Mouse (Mus musculus) MEL (cell line): ENCODE data around the gene Adamtsl3. TPM values are rescaled to one million over a fixed set of nuclear protein-coding genes. Genes with fewer than 3 reads are reported as not detected.

ENCODE experiments used
- DNase-seq: peaks from one replicate; pipeline ENCODE4 v3.0.0; 2011; ENCODE audit warnings: low read depth, low spot score
- H3K27ac ChIP-seq: 2 replicates; pipeline ENCODE4 v1.5.1; 2012; ENCODE audit warnings: low read depth, mild to moderate bottlenecking, control low read depth, low read length, moderate library complexity; ENCODE audit not compliant: control insufficient read depth
- H3K27me3 ChIP-seq, 2 experiments: fragments of 150-350 bp in 1 of 2; sonication (generic) in 1 of 2; 2 replicates each; pipeline ENCODE4 v1.6.1; 2012; ENCODE audit warnings: low read length in 2 of 2, mild to moderate bottlenecking in 2 of 2, improper control_type of control experiment in 1 of 2, moderate library complexity in 1 of 2; ENCODE audit not compliant: insufficient read depth in 2 of 2, control insufficient read depth in 1 of 2
- H3K36me3 ChIP-seq, 2 experiments: 2 replicates each; pipeline ENCODE4 v1.6.1; 2012 to 2014; ENCODE audit warnings: low read length in 2 of 2, improper control_type of control experiment in 1 of 2, inconsistent platforms in 1 of 2, mild to moderate bottlenecking in 1 of 2; ENCODE audit not compliant: insufficient read depth in 2 of 2, control insufficient read depth in 1 of 2
- H3K4me1 ChIP-seq, 2 experiments: fragments of 150-350 bp in 1 of 2; sonication (generic) in 1 of 2; 2 replicates each; pipeline ENCODE4 v1.6.1; 2012; ENCODE audit warnings: low read length in 2 of 2, improper control_type of control experiment in 1 of 2, mild to moderate bottlenecking in 1 of 2; ENCODE audit not compliant: insufficient read depth in 2 of 2, control insufficient read depth in 1 of 2
- H3K4me3 ChIP-seq, 2 experiments: fragments of 150-350 bp in 1 of 2; sonication (generic) in 1 of 2; 2 replicates each; pipeline ENCODE4 v1.5.1; 2012; ENCODE audit warnings: low read depth in 2 of 2, low read length in 2 of 2, mild to moderate bottlenecking in 2 of 2, moderate library complexity in 2 of 2, control low read depth in 1 of 2, improper control_type of control experiment in 1 of 2; ENCODE audit not compliant: control insufficient read depth in 1 of 2, insufficient read depth in 1 of 2
- H3K79me2 ChIP-seq: 2 replicates; pipeline ENCODE4 v1.6.1; 2012; ENCODE audit warnings: mild to moderate bottlenecking, low read length, moderate library complexity; ENCODE audit not compliant: control insufficient read depth, poor library complexity, insufficient read depth
- H3K9ac ChIP-seq: 2 replicates; pipeline ENCODE4 v1.6.1; 2012; ENCODE audit warnings: low read depth, mild to moderate bottlenecking, control low read depth, low read length, moderate library complexity; ENCODE audit not compliant: control insufficient read depth, poor library complexity, severe bottlenecking
- H3K9me3 ChIP-seq: fragments of 150-350 bp; sonication (generic); replicated peaks from 2 replicates; pipeline ENCODE4 v1.6.1; 2012; ENCODE audit warnings: mild to moderate bottlenecking, low read length, improper control_type of control experiment, moderate library complexity; ENCODE audit not compliant: insufficient read depth
- BHLHE40 ChIP-seq: IDR thresholded peaks from 2 replicates; pipeline ENCODE4 v1.6.1; 2012; ENCODE audit warnings: low read depth, mild to moderate bottlenecking, inconsistent platforms, low read length, improper control_type of control experiment, borderline replicate concordance
- CHD2 ChIP-seq: IDR thresholded peaks from 2 replicates; pipeline ENCODE4 v1.6.1; 2011; ENCODE audit warnings: low read length, improper control_type of control experiment
- CTCF ChIP-seq, 3 experiments: IDR thresholded peaks in 2 of 3; conservative IDR thresholded peaks in 1 of 3; 2 replicates each; pipeline ENCODE4 v1.5.1; 2011 to 2012; ENCODE audit warnings: low read length in 3 of 3, low read depth in 2 of 3, mild to moderate bottlenecking in 2 of 3, improper control_type of control experiment in 1 of 3, inconsistent platforms in 1 of 3, mixed read lengths in 1 of 3, moderate library complexity in 1 of 3; ENCODE audit not compliant: control insufficient read depth in 1 of 3, insufficient read depth in 1 of 3, poor library complexity in 1 of 3, severe bottlenecking in 1 of 3
- ELF1 ChIP-seq: IDR thresholded peaks from 2 replicates; pipeline ENCODE4 v1.6.1; 2014; ENCODE audit warnings: low read depth, mild to moderate bottlenecking, inconsistent platforms, low read length, improper control_type of control experiment, moderate library complexity
- EP300 ChIP-seq, 2 experiments: IDR thresholded peaks; 2 replicates each; pipeline ENCODE4 v1.6.1; 2011; ENCODE audit warnings: improper control_type of control experiment in 2 of 2, low read length in 2 of 2, low read depth in 1 of 2, mild to moderate bottlenecking in 1 of 2
- GATA1 ChIP-seq: IDR thresholded peaks from 2 replicates; pipeline ENCODE4 v1.6.1; 2011; ENCODE audit warnings: low read depth, low read length, improper control_type of control experiment
- HCFC1 ChIP-seq: IDR thresholded peaks from 2 replicates; pipeline ENCODE4 v1.6.1; 2012; ENCODE audit warnings: low read depth, mild to moderate bottlenecking, inconsistent platforms, low read length, improper control_type of control experiment, moderate library complexity
- MAZ ChIP-seq: IDR thresholded peaks from 2 replicates; pipeline ENCODE4 v1.6.1; 2012; ENCODE audit warnings: low read depth, mild to moderate bottlenecking, inconsistent platforms, low read length, improper control_type of control experiment
- MEF2A ChIP-seq: IDR thresholded peaks from 2 replicates; pipeline ENCODE4 v1.6.1; 2014; ENCODE audit warnings: low read depth, mild to moderate bottlenecking, inconsistent platforms, low read length, improper control_type of control experiment; ENCODE audit not compliant: poor library complexity, insufficient replicate concordance, severe bottlenecking; ENCODE audit errors: extremely low read depth
- MYB ChIP-seq: IDR thresholded peaks from 2 replicates; pipeline ENCODE4 v1.6.1; 2011; ENCODE audit warnings: mild to moderate bottlenecking, low read depth, low read length, improper control_type of control experiment
- MYC ChIP-seq: IDR thresholded peaks from 2 replicates; pipeline ENCODE4 v1.6.1; 2011; ENCODE audit warnings: low read depth, mild to moderate bottlenecking, low read length, improper control_type of control experiment, moderate library complexity
- NELFE ChIP-seq: IDR thresholded peaks from 2 replicates; pipeline ENCODE4 v1.6.1; 2011; ENCODE audit warnings: low read depth, low read length, improper control_type of control experiment
- RAD21 ChIP-seq: IDR thresholded peaks from 2 replicates; pipeline ENCODE4 v1.6.1; 2011; ENCODE audit warnings: mild to moderate bottlenecking, low read depth, low read length, improper control_type of control experiment
- SMC3 ChIP-seq: IDR thresholded peaks from 2 replicates; pipeline ENCODE4 v1.6.1; 2011; ENCODE audit warnings: low read depth, low read length, improper control_type of control experiment
- TBP ChIP-seq: IDR thresholded peaks from 2 replicates; pipeline ENCODE4 v1.8.0; 2011; ENCODE audit warnings: low read depth, low read length, improper control_type of control experiment
- TCF12 ChIP-seq: IDR thresholded peaks from 2 replicates; pipeline ENCODE4 v1.6.1; 2014; ENCODE audit warnings: low read depth, mild to moderate bottlenecking, inconsistent platforms, low read length, improper control_type of control experiment, moderate library complexity
- UBTF ChIP-seq: IDR thresholded peaks from 2 replicates; pipeline ENCODE4 v1.6.1; 2012; ENCODE audit warnings: low read depth, mild to moderate bottlenecking, inconsistent platforms, low read length, improper control_type of control experiment, moderate library complexity, borderline replicate concordance; ENCODE audit not compliant: insufficient read depth
- USF2 ChIP-seq, 2 experiments: IDR thresholded peaks; 2 replicates each; pipeline ENCODE4 v1.6.1; 2011 to 2012; ENCODE audit warnings: improper control_type of control experiment in 2 of 2, low read length in 2 of 2, borderline replicate concordance in 1 of 2, inconsistent platforms in 1 of 2, low read depth in 1 of 2, mild to moderate bottlenecking in 1 of 2; ENCODE audit not compliant: insufficient read depth in 1 of 2
- ZNF384 ChIP-seq: IDR thresholded peaks from 2 replicates; pipeline ENCODE4 v1.6.1; 2012; ENCODE audit warnings: low read depth, mild to moderate bottlenecking, inconsistent platforms, low read length, improper control_type of control experiment
- polyA plus RNA-seq, 2 experiments: library from polyadenylated mRNA; stranded (reverse) in 1 of 2; unstranded in 1 of 2; fragments of >175 nt in 1 of 2; fragments of >200 nt in 1 of 2; gene quantifications; 2 replicates each; pipeline versions ENCODE4 v1.2.1 to v1.2.4; 2012; ENCODE audit warnings: low replicate concordance in 2 of 2, low read depth in 1 of 2; ENCODE audit not compliant: insufficient read length in 2 of 2, insufficient read depth in 1 of 2, missing spikeins in 1 of 2
- total RNA-seq: library from RNA; depleted of rRNA; stranded (reverse); fragments of 300-350 nt; gene quantifications from 2 replicates; pipeline ENCODE4 v1.2.3, GENCODE M21; 2012

Gene Adamtsl3
- total and polyA plus RNA-seq, 3 experiments: not detected

DNA sequence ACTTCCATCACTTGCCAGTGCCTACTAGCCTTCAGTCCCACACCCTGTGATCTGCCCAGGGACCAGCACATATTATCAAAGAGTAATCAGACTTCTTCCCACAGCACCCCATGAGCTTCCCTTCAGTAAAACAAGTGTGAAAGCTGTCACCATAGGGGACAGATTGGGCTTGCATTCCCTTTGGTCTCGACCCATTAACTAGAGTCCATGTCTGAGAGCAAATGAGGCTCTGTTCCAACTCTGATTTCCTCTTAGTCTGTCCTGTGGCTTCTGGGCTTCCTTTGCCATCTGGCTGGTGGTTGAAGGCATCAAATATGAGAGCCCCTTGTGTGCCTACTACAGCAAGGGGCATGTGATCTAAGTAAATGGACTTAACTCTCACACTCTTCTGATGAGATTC lies 237.5 kb downstream of the Adamtsl3 start:
- no peak for TF ChIP-seq BHLHE40
- TF ChIP-seq ELF1: no peak
- no peak for TF ChIP-seq CTCF (IDR thresholded peaks at IDR 0.05 in 2 of 3, conservative IDR thresholded peaks at IDR 0.05 in 1 of 3; ENCODE audit: control insufficient read depth in 1 of 3, insufficient read depth in 1 of 3, low read depth in 2 of 3, low read length in 3 of 3, poor library complexity in 1 of 3, severe bottlenecking in 1 of 3)
- no peak for TF ChIP-seq EP300 (IDR thresholded peaks at IDR 0.05; ENCODE audit: low read depth in 1 of 2, low read length in 2 of 2)
- no peak for TF ChIP-seq MEF2A
- TF ChIP-seq UBTF: no peak
- TF ChIP-seq TBP: no peak
- no peaks in the 10 kb centered on the region for H3K36me3 ChIP-seq
- H3K9me3 ChIP-seq: no peaks in the 10 kb centered on the region
- H3K27ac ChIP-seq: no peak overlapping the region
- DNase-seq: no peak
- H3K79me2 ChIP-seq: no peaks in the 10 kb centered on the region
- no peaks in the 10 kb centered on the region for H3K27me3 ChIP-seq
- H3K4me1 ChIP-seq: no peaks in the 10 kb centered on the region
- H3K4me3 ChIP-seq: no peak overlapping the region
- no peak overlapping the region for H3K9ac ChIP-seq

DNA sequence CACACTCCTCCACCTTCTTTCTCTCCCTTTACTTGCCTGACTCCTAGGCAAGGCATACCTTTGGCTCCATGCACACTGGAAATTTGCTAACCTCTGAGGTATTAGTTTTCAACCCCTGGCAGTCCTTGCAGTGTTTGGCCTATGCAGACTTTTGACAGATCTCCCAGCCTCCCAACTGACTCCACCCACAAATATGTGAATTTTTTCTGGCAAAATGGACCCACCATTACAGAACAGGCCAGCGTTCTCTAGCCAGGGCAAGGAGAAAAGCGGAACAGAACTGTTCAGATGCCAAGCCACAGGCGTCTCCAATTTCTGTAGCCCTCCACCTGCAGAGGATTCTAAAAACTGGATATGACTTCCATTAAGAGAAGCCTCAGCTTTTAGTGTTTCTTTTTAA lies 244.5 kb downstream of the Adamtsl3 start:
- Histone ChIP-seq H3K27ac (no peak overlapping the region), H3K9ac (no peak overlapping the region), H3K4me1 (no peaks in the 10 kb centered on the region), H3K36me3 (no peaks in the 10 kb centered on the region), H3K79me2 (no peaks in the 10 kb centered on the region), H3K9me3 (no peaks in the 10 kb centered on the region), H3K4me3 (no peak overlapping the region)
- no peak for DNase-seq
- TF ChIP-seq TCF12 (no peak), RAD21 (no peak), MYB (no peak)
- TF ChIP-seq, all 39 proteins: peak for 0
- no peaks in the 10 kb centered on the region for H3K27me3 ChIP-seq

DNA sequence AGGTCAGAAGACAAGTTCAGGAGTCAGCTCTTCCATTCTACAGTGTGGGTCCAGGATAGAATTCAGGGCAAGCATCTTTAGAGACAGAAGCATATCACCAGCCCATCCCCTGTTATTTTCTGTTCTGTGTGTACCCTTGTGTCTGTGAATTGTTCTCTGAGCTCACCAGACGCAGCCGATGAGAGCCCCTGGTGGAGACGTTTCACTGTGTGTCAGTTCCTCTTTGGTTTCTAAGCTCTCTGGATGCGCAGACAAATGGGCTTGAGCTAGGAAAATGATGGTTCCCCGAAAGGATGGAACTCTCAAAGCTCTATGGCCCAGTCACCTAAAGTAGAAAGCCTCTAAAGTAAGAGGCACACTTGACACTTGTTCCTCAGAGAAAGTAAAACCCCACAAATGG lies 246.3 kb downstream of the Adamtsl3 start:
- H3K4me1 ChIP-seq: no peaks in the 10 kb centered on the region
- no peaks in the 10 kb centered on the region for H3K36me3 ChIP-seq
- H3K27me3 ChIP-seq: no peaks in the 10 kb centered on the region
- TF ChIP-seq NELFE (no peak), HCFC1 (no peak), MYB (no peak), MAZ (no peak), USF2 (IDR thresholded peaks at IDR 0.05; ENCODE audit: borderline replicate concordance in 1 of 2, insufficient read depth in 1 of 2, low read depth in 1 of 2, low read length in 2 of 2) (no peak), SMC3 (no peak), GATA1 (no peak), ELF1 (no peak), ZNF384 (no peak), MYC (no peak), EP300 (IDR thresholded peaks at IDR 0.05; ENCODE audit: low read depth in 1 of 2, low read length in 2 of 2) (no peak), CHD2 (no peak)
- H3K4me3 ChIP-seq: no peak overlapping the region
- H3K9ac ChIP-seq: no peak overlapping the region
- no peaks in the 10 kb centered on the region for H3K79me2 ChIP-seq
- H3K9me3 ChIP-seq: no peaks in the 10 kb centered on the region
- DNase-seq: no peak
- H3K27ac ChIP-seq: no peak overlapping the region
